Mouse (Mus musculus) CH12F3 (cell line): ENCODE measurements around the gene Nfic.

ENCODE experiments used
- in situ Hi-C: fragments of 300-500 bp; cut with MboI; formaldehyde crosslinking; loops from 2 replicates; pipeline ENCODE4 v1.14.3; 2020; ENCODE audit warnings: low sequenced_read_pairs

Nfic gene

GRCm38 (mm10) chr10:81389373-81389772, 66.1 kb downstream of the Nfic start:
- in situ Hi-C loops, result no loop called here

DNA sequence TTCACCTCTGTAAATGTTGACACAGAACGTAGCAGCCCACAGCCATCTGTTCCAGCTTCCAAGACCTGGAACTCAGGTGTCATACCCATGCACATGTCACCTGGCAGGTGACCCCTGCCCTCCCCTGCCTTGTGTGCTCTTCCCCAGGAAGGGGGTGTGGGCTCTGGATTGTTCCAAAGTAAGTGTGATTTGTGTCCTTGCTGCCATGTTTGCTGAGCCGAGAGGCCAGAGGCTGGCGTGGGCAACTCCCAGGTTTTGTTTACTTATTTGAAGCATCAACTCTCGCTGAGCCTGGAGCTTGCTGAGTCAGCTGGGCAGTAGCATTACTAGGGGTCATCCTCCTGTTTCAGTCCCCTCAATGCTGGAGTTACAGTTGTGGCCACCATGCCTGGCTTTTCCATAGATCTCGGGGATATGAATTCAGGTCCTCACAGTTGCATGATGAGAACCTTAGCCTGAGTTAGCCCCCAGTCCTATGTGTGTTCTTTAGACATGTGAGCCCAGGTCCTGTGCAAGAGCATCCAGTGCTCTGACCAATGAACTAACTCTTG, 66.9 kb downstream of the Nfic start, which contains the start of gene Gm48552:
Gm48552 (plus strand) TSS at position 501 of the 551 bp plus-strand sequence.
- in situ Hi-C loops, result no loop called here

DNA sequence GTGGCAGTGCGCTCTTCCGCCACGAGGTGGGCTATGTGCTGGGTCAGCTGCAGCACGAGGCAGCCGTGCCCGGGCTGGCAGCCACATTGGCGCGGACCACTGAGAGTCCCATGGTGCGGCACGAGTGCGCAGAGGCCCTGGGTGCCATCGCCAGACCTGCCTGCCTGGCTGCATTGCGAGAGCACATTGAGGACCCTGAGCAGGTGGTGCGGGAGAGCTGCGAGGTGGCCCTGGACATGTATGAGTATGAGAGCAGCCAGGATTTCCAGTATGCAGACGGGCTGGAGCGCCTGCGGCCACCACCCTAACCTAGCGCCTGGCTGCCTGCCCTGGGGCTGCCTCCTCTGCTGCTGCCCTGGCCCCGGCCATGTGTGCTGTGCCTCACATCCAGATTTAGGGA, 67.7 kb downstream of the Nfic start:
- in situ Hi-C loops, result no loop called here

DNA sequence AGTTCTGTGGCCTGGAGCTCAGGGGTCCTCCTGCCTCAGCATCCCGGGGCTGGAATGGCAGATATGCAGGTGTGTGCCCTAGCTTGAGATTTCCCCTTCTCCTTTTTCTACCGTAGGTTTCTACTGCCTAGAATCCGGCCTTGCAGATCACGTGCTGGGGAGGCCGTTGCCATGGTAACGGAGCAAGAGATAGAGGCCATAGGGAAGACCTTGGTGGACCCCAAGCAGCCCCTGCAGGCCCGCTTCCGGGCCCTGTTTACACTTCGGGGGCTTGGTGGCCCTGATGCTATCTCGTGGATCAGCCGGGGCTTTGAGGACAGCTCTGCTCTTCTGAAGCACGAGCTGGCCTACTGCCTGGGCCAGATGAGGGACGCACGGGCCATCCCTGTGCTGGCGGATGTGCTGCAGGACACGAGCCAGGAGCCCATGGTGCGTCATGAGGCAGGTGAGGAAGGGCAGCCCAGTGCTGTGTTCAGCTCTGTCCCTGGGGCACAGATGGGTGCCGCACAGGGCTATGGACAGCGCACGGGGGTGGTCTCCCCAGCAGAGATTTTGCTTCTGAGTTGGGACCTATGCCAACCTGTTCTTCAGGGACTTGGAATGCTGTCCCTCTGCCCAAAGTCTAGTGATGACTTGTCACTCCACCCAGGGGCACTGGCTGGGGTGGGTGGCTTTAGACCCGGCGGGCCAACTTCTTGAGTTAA, 69.7 kb downstream of the Nfic start:
- in situ Hi-C loops, result no loop called here

DNA sequence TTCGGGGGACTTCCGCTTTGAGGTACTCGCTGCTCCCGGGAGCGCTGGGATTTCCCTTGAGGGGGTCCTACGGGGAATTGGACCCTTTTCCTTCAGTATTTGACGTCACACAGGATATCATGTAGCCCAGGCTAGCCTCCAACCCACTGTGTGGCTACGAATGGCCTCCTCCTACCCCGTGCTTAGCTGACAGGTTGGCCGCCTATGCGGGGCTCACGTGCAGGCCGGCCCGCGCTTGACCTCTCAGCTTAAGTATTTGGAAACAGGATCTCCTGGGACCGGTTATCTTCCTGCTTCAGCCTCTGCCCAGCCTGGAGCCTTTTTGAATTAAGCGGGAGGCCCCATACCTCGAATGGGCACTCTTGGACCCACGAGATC, 70.8 kb downstream of the Nfic start:
- in situ Hi-C loops, result no loop called here

GRCm38 (mm10) chr10:81383802-81384604, 71.4 kb downstream of the Nfic start, which contains the start of the genes Dohh and Gm48551:
Gene Dohh, plus strand, starts transcription at chr10:81384428.
Gene Gm48551, plus strand, starts transcription at chr10:81384466.
- in situ Hi-C loops, result no loop called here

GRCm38 (mm10) chr10:81382039-81382438, 73.4 kb downstream of the Nfic start:
- in situ Hi-C loops, result no loop called here

DNA sequence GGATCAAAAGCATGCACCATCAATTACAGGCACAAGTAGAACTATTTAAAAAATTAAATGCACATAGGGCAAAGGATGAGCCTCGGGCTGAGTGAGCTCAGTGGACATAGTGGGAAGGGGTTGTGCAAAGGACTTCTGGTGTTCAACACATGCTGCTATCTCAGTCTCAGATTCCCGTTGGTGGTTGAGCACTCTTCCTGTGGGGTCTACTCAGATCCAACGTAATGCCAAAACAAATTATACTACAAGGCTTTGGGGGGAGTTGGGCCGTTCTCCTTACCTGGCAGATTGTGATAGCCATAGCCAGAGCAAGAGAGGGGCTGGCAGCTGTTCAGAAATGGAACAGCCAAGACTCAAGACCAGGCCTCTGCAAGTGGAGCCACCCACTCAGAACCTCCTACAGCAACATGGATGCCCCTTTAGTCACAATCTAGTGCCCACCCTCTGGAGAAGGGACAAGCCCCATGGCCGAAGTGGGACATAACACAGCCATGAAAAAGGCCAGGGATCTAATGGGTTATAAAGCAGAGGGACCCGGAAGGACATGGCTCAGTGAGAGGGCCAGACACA, 75.5 kb downstream of the Nfic start:
- in situ Hi-C loops, result no loop called here

GRCm38 (mm10) chr10:81379183-81379553, 76.3 kb downstream of the Nfic start:
- in situ Hi-C loops, result no loop called here

- in situ Hi-C loops, result no loop called here
These were observed 76.8 kb downstream of the Nfic start for GRCm38 (mm10) chr10:81378553-81379182.

GRCm38 (mm10) chr10:81377793-81378552, 77.5 kb downstream of the Nfic start, which contains the start of gene Fzr1:
Gene Fzr1, minus strand, starts transcription at chr10:81378516.
- in situ Hi-C loops, result no loop called here

DNA sequence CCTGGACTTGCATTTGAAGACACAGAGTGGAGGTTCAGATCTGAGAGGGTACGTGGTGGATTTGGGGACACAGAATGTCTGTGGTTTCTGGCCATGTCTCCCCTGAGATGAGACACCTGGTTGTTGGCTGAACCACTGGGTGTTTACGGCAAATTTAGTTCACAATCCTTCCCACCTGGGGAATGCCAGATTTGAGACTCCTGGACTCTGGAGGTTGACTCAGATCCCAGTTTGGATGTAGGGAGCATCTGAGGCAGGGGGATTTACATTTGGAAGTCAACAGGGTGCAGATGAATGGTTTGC, 78.1 kb downstream of the Nfic start:
- in situ Hi-C loops, result no loop called here

DNA sequence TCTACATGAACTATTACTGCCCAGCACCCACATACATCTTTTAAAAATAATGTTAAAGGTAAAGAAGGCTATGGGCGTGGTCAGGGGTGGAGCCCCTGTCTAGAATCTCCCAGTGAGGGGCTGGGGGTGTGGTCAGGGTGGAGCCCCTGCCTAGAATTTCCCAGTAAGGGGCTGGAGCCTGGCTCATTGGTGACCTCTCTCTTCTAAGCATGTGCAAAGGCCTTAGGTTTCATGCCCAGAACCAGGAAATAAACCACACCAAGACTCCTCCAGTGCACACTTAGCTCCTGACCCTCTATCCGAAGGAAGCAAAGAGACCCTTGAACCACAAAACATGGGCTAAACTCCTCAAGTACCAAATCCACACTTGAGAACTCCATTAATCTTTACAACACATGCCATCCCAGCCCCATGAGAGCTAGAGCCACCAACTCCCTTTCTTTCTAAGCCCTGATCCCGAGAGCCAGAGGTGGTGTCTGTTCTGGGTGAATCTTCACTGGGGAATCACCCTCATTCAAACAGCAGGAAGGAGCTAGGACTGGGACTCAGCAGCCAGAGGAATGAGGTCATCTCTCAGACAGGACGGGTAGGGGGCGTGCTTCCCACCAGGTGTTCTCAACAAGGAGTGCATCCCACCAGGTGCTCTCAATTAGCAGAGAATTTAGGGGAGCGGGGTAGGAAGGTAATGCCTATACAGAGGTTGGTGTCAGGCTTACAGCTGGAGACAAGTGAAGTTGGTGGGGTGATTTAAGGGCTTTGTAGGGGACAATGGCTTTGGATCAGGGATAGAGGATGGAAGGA, 78.7 kb downstream of the Nfic start:
- in situ Hi-C loops, result no loop called here

DNA sequence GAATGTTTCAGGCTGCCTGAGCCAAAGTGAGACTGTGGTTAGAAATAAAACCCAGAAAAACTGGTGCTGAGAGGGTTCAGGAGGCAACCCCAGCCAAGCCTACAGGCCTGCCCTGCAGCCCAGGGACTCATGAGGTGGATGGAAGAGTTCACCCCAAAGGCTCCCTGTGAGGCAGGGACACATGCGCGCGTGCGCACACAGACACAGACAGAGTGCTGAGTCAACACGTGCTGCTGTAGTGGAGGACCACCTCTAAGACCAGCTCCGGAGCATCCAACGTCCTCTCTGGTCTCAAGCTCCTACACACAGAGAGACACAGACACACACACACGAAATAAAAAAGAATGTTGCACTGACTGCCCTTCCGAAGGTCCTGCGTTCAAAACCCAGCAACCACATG, 80.1 kb downstream of the Nfic start:
- in situ Hi-C loops, result no loop called here

- in situ Hi-C loops, result no loop called here
These were observed 88.3 kb downstream of the Nfic start for GRCm38 (mm10) chr10:81367207-81367495.

DNA sequence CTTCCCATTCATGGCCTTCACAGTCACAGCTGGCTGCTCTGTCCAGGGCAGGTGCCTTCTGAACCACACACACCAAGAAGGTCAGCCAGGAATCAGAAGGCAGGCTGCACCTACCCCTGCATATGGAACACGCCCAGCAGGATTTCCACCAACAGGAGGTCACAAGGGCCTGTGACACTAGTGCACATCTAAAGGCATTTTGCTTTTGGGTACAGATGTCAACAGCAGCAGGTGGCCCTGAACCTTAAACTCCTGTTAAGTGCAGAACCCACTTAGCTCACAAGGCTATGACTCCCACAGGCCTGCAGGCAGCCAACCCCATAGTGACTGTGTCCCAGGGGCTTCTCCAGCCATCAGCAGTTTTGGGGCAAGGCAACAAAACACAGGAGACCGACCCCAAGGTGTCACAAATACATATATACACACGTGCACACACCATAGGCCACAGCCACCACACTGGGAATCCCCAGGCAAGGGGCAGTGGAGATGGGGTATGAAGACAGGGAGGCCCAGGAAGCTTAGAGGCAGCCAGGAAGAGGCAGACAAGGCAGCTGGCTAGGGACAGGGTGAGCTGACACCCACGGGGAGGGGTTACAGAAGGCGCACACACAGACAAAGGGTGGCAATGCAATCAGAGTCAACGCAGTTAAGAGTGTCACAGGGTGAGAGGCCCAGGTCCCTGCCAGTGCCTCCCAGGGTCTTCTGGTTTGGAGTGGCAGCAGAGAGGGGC, 88.8 kb downstream of the Nfic start:
- in situ Hi-C loops, result no loop called here

- in situ Hi-C loops, result no loop called here
These were observed 89.6 kb downstream of the Nfic start, which contains the start of gene 4930404N11Rik for GRCm38 (mm10) chr10:81365672-81366476. Gene 4930404N11Rik, minus strand, starts transcription at chr10:81365816.

DNA sequence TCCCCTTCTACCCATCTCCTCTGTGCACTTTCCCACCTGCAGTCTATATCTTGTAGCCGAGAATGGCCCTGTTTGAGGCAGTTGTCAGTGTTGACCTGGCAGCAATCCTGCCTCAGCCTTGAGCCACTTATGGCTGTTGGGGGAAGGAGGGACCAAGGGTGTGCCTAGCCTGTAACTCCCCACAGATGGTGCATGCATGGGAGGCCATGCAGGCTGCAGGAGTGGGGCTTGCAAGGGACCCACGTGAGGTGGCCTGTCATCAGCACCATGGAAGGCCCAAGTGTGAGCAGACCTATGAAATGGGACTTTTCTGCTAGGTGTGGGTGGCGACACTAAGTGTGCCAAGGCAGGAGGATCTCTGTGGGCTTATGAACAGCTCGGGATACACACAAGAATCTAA, 90.4 kb downstream of the Nfic start:
- in situ Hi-C loops, result no loop called here
